Mouse (Mus musculus) midbrain, embryonic 14.5 days (tissue): Measurements from ENCODE around the gene Memo1. TPM values are rescaled to one million over a fixed set of nuclear protein-coding genes. Genes with fewer than 3 reads are reported as not detected.

Experiments
- ATAC-seq: fragments of 200-750 bp; cut with Nextera tagmentation; 2 replicates; pipeline ENCODE4 v1.8.0; 2017; ENCODE audit warnings: moderate number of reproducible peaks, moderate library complexity; ENCODE audit not compliant: low FRiP score, low TSS enrichment
- DNase-seq: peaks from one replicate; pipeline ENCODE4 v3.0.0-alpha.2; 2015
- H3K27ac ChIP-seq: fragments of 300-500 bp; sonication (generic); replicated peaks from 2 replicates; pipeline ENCODE4 v1.5.1; 2014; ENCODE audit warnings: mild to moderate bottlenecking, low read depth, low read length, moderate library complexity
- H3K27me3 ChIP-seq: fragments of 300-500 bp; sonication (generic); 2 replicates; pipeline ENCODE4 v1.6.1; 2014; ENCODE audit warnings: low read length, control low read depth, mixed read lengths; ENCODE audit not compliant: control insufficient read depth, insufficient read depth
- H3K36me3 ChIP-seq: fragments of 300-500 bp; sonication (generic); 2 replicates; pipeline ENCODE4 v1.6.1; 2014; ENCODE audit warnings: low read length, control low read depth; ENCODE audit not compliant: control insufficient read depth, insufficient read depth
- H3K4me1 ChIP-seq: fragments of 300-500 bp; sonication (generic); 2 replicates; pipeline ENCODE4 v1.6.1; 2014; ENCODE audit warnings: mild to moderate bottlenecking, antibody characterized with exemption, low read length, control low read depth; ENCODE audit not compliant: control insufficient read depth, insufficient read depth
- H3K4me2 ChIP-seq: fragments of 300-500 bp; sonication (generic); 2 replicates; pipeline ENCODE4 v1.6.1; 2014; ENCODE audit warnings: mild to moderate bottlenecking, low read length, moderate library complexity
- H3K4me3 ChIP-seq: fragments of 300-500 bp; sonication (generic); replicated peaks from 2 replicates; pipeline ENCODE4 v1.5.1; 2014; ENCODE audit warnings: low read depth, low read length
- H3K9ac ChIP-seq: fragments of 300-500 bp; sonication (generic); replicated peaks from 2 replicates; pipeline ENCODE4 v1.6.1; 2014; ENCODE audit warnings: mild to moderate bottlenecking, low read length, moderate library complexity
- H3K9me3 ChIP-seq: fragments of 300-500 bp; sonication (generic); 2 replicates; pipeline ENCODE4 v1.6.1; 2016; ENCODE audit warnings: low read length, control low read depth, mixed read lengths; ENCODE audit not compliant: control insufficient read depth
- WGBS: fragments of 180-500 bp; shearing (Covaris S2); extraction: QIAGEN DNeasy Blood & Tissue Kit; methylation state at CpG from one replicate; pipeline ENCODE4 v1.1.7; 2014; 5-methylcytosine and 5-hydroxymethylcytosine counted together
- polyA plus RNA-seq: library from polyadenylated mRNA; unstranded; fragments of >200 nt; fragmentation: Nextera tagmentation; extraction: Ambion mirVana; gene quantifications from 2 replicates; pipeline ENCODE4 v1.2.1, GENCODE M21; 2014

The Memo1 gene
- polyA plus RNA-seq, 1 experiment from 2014 or later = 64.0 TPM

DNA sequence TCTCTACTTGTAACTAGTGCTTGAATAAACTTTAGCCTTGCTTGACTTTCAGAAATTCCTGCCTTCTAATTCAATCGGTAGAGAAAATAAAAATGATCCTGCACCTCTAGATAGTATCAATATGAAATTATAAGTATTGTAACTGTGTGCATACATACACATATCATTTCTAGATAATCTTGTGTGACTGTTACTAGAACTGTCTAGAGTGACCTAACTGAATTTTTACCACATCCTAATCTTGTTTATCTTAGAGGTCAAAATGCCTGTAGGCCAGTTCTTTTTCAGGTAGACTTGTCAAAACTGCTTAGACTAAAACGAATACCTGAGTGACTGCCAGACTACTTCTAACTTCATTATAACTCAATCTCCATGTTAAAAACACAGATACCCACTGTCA, 25.1 kb downstream of the Memo1 start:
- H3K27ac ChIP-seq = no peak overlapping the region
- DNase-seq = no peak
- H3K4me1 ChIP-seq = peaks cover 4% of the 10 kb centered on the region
- no peaks in the 10 kb centered on the region for H3K36me3 ChIP-seq
- H3K4me3 ChIP-seq = no peak overlapping the region
- WGBS = 94% methylated on average over 2 of the region's 2 CpGs
- ATAC-seq = no peak
- no peak overlapping the region for H3K4me2 ChIP-seq
- no peaks in the 10 kb centered on the region for H3K9me3 ChIP-seq
- no peak overlapping the region for H3K9ac ChIP-seq
- H3K27me3 ChIP-seq = no peaks in the 10 kb centered on the region

DNA sequence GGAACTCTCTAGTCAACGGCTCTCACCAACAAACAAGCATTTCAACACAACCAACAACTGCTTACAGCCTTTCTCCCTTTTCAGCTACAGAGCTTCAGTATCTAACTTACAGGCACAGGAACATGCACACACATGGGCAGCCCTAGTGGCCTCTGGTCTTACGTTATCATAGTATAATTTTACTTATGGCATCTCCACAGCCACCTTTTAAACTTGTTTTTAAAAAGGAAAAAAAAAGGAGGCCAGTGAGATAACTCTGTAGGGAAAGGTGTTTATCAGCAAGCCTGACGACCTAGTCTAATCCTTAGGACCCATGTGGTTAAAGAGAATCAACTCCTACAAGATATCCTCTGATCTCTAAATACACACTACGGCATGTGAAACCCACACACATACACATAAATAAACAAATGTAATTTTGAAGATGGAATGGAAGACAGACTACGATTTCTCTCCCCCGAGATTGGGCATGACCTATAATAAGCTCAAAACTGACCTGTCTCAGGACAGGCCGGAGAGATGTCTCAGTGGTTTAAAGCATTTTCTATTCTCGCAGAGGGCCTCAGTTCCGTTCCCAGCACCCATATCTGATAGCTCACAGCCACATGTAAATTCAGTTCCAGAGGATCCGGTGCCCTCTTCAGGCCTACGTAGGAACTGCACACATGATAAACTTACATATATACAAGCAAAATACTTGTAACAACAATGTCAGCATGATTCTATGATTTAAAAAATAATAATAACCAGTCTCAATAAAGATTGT, 27.7 kb downstream of the Memo1 start:
- Histone ChIP-seq H3K9ac (no peak overlapping the region), H3K9me3 (no peaks in the 10 kb centered on the region), H3K27ac (no peak overlapping the region), H3K27me3 (no peaks in the 10 kb centered on the region), H3K36me3 (no peaks in the 10 kb centered on the region), H3K4me3 (no peak overlapping the region), H3K4me2 (no peak overlapping the region), H3K4me1 (peaks cover 9% of the 10 kb centered on the region)
- WGBS = 93% methylated on average over 11 of the region's 11 CpGs
- DNase-seq = no peak
- ATAC-seq = no peak

- peaks cover 9% of the 10 kb centered on the region for H3K4me1 ChIP-seq
Observed at GRCm38 (mm10) chr17:74265636-74266035, 29.7 kb downstream of the Memo1 start.

GRCm38 (mm10) chr17:74265156-74265505, 30.2 kb downstream of the Memo1 start:
- Histone ChIP-seq H3K4me3 (no peak overlapping the region), H3K9ac (no peak overlapping the region), H3K27ac (peak overlapping the region; percentile 46; the same call in 1 of the 2 replicates), H3K4me2 (no peak overlapping the region), H3K27me3 (no peaks in the 10 kb centered on the region), H3K36me3 (no peaks in the 10 kb centered on the region), H3K9me3 (no peaks in the 10 kb centered on the region), H3K4me1 (peaks cover 9% of the 10 kb centered on the region)
- 9% methylated on average over 5 of the region's 5 CpGs for WGBS
- ATAC-seq (no peak), DNase-seq (peak; percentile 24)

More at GRCm38 (mm10) chr17:74265636-74266035, 29.7 kb downstream of the Memo1 start:
- Histone ChIP-seq H3K27ac (peak overlapping the region; percentile 46; the same call in 1 of the 2 replicates), H3K9me3 (no peaks in the 10 kb centered on the region), H3K36me3 (no peaks in the 10 kb centered on the region), H3K4me2 (no peak overlapping the region), H3K27me3 (no peaks in the 10 kb centered on the region), H3K4me3 (no peak overlapping the region), H3K9ac (no peak overlapping the region)
- ATAC-seq = no peak
- WGBS = 44% methylated on average over 1 of the region's 1 CpGs
- DNase-seq = no peak

DNA sequence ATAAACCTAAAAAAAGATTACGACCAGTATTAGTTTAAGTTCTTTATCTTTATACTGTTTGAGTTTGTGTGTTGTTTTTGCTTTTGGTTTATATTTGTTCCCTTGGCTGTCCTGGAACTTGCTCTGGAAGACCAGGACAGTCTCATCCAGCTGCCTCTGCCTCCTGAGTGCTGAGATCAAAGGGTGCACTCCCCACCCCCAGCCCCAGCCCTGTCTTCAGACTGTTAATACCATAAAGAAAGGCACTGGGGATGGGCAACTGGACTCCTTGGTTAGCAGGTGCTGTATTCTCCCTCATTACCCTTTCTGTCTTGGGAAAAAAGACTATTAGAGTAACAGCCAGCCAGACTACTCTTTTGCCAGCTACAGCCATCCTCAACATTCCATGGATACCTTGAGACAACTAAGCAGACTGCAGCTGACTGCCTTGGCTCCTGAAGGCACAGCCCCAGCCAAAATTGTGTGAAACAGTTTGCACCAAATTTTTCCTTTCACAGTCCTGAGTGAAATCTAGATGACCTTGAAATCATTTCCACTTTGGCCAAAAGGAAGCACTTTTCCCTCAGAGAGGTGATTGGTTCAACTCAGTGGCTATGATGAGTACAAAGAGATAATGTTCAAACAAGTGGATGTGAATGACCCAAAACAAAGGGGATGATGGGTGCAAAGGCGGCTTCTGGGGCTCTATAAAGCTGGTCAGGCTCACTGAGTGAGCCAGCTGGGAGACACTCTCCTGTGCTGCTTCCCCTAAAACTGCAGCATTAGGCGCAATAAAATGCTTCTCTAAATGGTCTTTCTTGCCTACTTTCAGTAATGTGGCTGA, 30.8 kb downstream of the Memo1 start:
- H3K27ac ChIP-seq = peak overlapping the region; percentile 46; the same call in 1 of the 2 replicates
- 50% methylated on average over 3 of the region's 3 CpGs for WGBS
- ATAC-seq (no peak), DNase-seq (peak; percentile 4)
- no peaks in the 10 kb centered on the region for H3K9me3 ChIP-seq
- peaks cover 9% of the 10 kb centered on the region for H3K4me1 ChIP-seq
- no peak overlapping the region for H3K9ac ChIP-seq
- no peaks in the 10 kb centered on the region for H3K27me3 ChIP-seq
- no peak overlapping the region for H3K4me2 ChIP-seq
- no peaks in the 10 kb centered on the region for H3K36me3 ChIP-seq
- H3K4me3 ChIP-seq = no peak overlapping the region

- DNase-seq (no peak), ATAC-seq (no peak)
- Histone ChIP-seq H3K4me3 (no peak overlapping the region), H3K4me1 (peaks cover 9% of the 10 kb centered on the region), H3K4me2 (no peak overlapping the region), H3K9ac (no peak overlapping the region), H3K36me3 (no peaks in the 10 kb centered on the region), H3K9me3 (no peaks in the 10 kb centered on the region), H3K27ac (no peak overlapping the region), H3K27me3 (no peaks in the 10 kb centered on the region)
- WGBS = 90% methylated on average over 3 of the region's 3 CpGs
Observed at GRCm38 (mm10) chr17:74262415-74262814, 32.9 kb downstream of the Memo1 start.

DNA sequence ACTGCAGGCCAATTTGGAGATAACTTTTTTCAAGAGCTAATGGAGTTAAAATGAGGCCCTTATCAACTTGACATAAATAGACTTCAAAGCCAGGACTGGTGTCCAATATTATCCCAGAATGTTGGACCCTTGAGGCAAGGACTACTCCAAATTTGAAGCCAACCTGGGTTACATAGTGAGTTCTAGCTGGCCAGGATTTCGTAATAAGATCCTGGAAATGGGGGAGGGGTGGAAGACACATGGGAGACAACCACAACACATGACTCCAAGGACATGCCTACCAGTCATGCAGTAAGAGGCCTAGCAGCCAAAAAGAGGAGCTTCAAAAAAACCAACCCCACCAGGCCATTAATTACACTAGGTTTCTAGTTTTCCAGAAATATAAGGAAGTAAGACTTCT, 50.0 kb downstream of the Memo1 start:
- WGBS = 83% methylated on average over 1 of the region's 1 CpGs
- DNase-seq = no peak
- Histone ChIP-seq H3K4me1 (no peaks in the 10 kb centered on the region), H3K36me3 (peaks cover 4% of the 10 kb centered on the region; the same call in 1 of the 2 replicates), H3K9me3 (no peaks in the 10 kb centered on the region), H3K27ac (no peak overlapping the region), H3K4me2 (no peak overlapping the region), H3K4me3 (no peak overlapping the region), H3K27me3 (no peaks in the 10 kb centered on the region), H3K9ac (no peak overlapping the region)
- ATAC-seq = no peak

DNA sequence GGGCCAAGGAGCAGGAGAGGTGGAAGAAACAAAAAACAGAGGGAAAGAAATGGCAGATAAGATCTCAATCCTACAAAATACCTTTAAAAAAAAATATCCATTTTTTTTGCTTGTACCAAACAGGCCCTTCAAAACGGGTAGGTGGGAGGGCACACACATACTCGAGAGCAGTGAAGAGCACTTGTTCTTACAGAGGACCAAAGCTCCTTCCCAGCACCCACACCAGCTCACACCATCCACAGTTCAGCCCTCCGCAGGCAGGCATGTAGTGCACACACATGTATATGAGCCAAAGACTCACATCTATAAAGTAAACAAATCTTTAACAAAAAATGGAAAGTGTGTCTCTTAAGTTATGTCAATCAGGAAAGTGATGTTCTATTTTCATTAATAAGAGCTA, 52.5 kb downstream of the Memo1 start:
- H3K9me3 ChIP-seq = no peaks in the 10 kb centered on the region
- peaks cover 10% of the 10 kb centered on the region; the same call in 1 of the 2 replicates for H3K36me3 ChIP-seq
- DNase-seq (no peak), ATAC-seq (no peak)
- no peaks in the 10 kb centered on the region for H3K4me1 ChIP-seq
- WGBS = 82% methylated on average over 3 of the region's 3 CpGs
- H3K27me3 ChIP-seq = no peaks in the 10 kb centered on the region
- no peak overlapping the region for H3K27ac ChIP-seq
- H3K9ac ChIP-seq = no peak overlapping the region
- H3K4me3 ChIP-seq = no peak overlapping the region
- no peak overlapping the region for H3K4me2 ChIP-seq
